Mouse (Mus musculus) myocyte (in vitro differentiated cells): ENCODE data around the gene Rrp8.

ENCODE experiments used
- MAX ChIP-seq: IDR thresholded peaks from one replicate; pipeline ENCODE4 v1.6.1; 2011; ENCODE audit warnings: low read depth, mild to moderate bottlenecking, control low read depth
- MYOD1 ChIP-seq, 3 experiments: IDR thresholded peaks; one replicate each; pipeline ENCODE4 v1.6.1; 2011; ENCODE audit warnings: control low read depth in 2 of 3, low read depth in 2 of 3, mild to moderate bottlenecking in 2 of 3, moderate library complexity in 1 of 3; ENCODE audit not compliant: insufficient read length in 2 of 3, control insufficient read depth in 1 of 3
- MYOG ChIP-seq, 3 experiments: IDR thresholded peaks; one replicate each; pipeline ENCODE4 v1.6.1; 2011; ENCODE audit warnings: control low read depth in 2 of 3, low read depth in 2 of 3, mild to moderate bottlenecking in 2 of 3; ENCODE audit not compliant: insufficient read length in 2 of 3, control insufficient read depth in 1 of 3, insufficient read depth in 1 of 3
- POLR2A ChIP-seq: IDR thresholded peaks from one replicate; pipeline ENCODE4 v1.6.1; 2011; ENCODE audit warnings: low read depth, mild to moderate bottlenecking, control low read depth, moderate library complexity; ENCODE audit not compliant: insufficient read length
- POLR2AphosphoS2 ChIP-seq: IDR thresholded peaks from one replicate; pipeline ENCODE4 v1.6.1; 2011; ENCODE audit warnings: low read depth, control low read depth; ENCODE audit not compliant: insufficient read length
- REST ChIP-seq: IDR thresholded peaks from one replicate; pipeline ENCODE4 v1.6.1; 2011; ENCODE audit warnings: mild to moderate bottlenecking, control low read depth, moderate library complexity; ENCODE audit not compliant: insufficient read depth, insufficient read length
- TCF12 ChIP-seq: IDR thresholded peaks from one replicate; pipeline ENCODE4 v1.6.1; 2011; ENCODE audit warnings: mild to moderate bottlenecking, control low read depth; ENCODE audit not compliant: poor library complexity, insufficient read depth, severe bottlenecking
- USF1 ChIP-seq: IDR thresholded peaks from one replicate; pipeline ENCODE4 v1.6.1; 2011; ENCODE audit warnings: low read depth, mild to moderate bottlenecking, control low read depth, moderate library complexity

GRCm38 (mm10) chr7:105753281-105753680 is 16.1 kb upstream of the Rrp8 start:
- TF ChIP-seq MYOD1 (IDR thresholded peaks at IDR 0.05; ENCODE audit: control insufficient read depth in 1 of 3, insufficient read length in 2 of 3, low read depth in 2 of 3) (no peak), TCF12 (no peak), POLR2A (no peak), POLR2AphosphoS2 (no peak), USF1 (no peak), REST (no peak), MAX (no peak), MYOG (IDR thresholded peaks at IDR 0.05; ENCODE audit: control insufficient read depth in 1 of 3, insufficient read depth in 1 of 3, insufficient read length in 2 of 3, low read depth in 2 of 3) (no peak)
